Mouse (Mus musculus): ENCODE measurements at regions not wholly inside any gene's neighbourhood (a gene's known extent, or its start where the extent isn't known, plus 50 kb on each side); places are given as distances from the start of the nearest gene placed in this dataset.

DNA sequence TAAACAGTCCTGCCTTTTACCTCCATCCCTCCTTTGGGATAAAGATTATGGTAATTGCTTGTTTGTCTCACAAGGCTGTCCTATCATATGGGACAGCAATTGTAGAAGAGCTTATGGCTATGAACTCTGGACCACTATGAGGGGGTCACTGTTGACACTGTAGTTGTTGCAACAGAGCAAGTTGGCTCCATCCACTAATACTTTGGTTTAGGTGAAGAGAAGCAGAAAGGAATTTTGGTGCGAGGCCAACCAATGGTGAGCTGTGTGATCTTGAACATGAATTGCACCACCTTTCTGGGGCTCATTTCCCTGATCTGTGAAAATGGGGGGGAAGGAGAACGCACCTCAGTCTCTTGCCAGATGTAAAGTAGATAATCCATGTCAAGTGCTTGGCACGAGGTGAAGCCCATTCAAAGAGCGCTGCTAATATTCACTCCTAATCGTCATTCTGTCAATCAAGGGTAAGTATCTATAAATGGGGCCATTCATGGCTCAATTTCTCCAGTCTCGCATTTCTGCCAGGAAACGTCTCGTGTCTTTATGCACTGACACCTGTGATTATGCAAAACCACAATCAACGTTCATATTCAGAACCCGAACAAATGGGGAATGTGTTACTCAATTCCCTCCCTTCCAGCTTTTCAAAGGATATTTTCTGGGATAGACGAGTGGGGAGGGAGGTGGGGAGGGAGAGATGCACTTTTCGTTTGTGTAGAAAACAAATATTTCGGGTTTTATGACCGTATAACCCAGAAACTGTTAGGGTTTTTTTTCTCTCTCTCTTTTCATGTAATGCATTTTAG lies 133.3 kb upstream of the Jun start:
- DNase-seq (ENCODE audit: low spot score): no peak

GRCm38 (mm10) chr4:95185916-95186200 lies 133.8 kb upstream of the Jun start:
- DNase-seq (ENCODE audit: low spot score): no peak

DNA sequence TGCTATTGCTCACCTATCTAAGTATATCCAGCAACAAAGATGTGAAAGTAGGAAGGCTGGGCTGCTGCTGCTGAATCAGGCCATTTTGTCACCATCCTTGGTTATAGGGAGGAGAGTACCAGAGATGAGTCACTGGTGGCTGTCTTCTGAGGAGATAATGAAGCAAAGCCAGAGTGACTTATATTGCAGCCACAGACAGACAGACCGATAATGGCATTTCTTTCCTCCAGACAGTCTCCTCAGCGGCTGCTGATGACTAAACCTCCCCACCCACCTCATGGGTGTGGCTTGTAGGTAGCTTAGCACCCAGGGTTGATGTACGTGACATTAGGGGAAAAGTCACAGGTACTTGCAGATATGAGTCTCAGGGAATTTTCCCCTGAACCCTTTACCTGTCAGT lies 136.1 kb upstream of the Jun start:
- DNase-seq (ENCODE audit: low spot score): no peak

- no peak for DNase-seq (ENCODE audit: low spot score)
These were observed 139.8 kb upstream of the Jun start for GRCm38 (mm10) chr4:95191654-95192406.

DNA sequence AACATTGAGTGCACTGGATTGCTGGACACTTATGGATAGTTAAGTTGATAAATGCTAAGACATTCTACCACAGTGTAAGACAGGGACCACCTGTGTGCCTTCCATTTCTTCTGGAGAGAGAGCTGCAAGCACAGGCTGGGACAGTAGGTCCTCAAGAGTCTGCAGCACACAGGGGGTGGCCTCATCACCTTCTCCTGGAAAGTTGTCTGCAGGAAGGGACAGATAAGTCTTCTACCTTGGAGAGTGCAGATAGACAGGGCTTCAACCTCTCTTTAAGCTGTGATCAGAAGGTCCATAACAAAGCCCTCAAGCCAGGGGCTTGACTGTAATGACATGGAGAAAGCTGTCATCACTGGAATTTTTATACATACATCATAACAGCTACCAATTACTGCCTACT lies 140.5 kb upstream of the Jun start:
- DNase-seq (ENCODE audit: low spot score): no peak

DNA sequence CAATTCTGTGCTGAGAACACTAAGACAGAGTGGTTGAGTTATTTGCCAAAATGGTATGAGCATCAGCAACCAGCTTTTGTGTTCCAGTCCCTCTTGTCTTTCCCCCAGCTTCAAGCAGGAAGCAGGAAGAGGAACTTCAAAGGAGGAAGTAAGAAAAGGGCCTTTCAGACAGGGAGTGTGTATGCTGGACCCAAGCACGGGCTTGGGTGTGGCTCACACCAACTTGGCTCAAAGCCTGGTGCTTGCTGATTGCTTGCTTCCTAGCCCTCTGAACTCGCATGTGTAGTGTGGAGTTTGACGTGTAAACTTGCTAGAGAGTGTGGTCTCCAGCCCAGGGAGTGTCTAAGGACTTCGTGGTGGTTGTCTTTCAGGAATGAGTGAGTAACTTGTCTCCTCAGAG lies 141.0 kb upstream of the Jun start:
- DNase-seq (ENCODE audit: low spot score): no peak

GRCm38 (mm10) chr4:95193473-95193872 lies 141.5 kb upstream of the Jun start:
- DNase-seq (ENCODE audit: low spot score): no peak

DNA sequence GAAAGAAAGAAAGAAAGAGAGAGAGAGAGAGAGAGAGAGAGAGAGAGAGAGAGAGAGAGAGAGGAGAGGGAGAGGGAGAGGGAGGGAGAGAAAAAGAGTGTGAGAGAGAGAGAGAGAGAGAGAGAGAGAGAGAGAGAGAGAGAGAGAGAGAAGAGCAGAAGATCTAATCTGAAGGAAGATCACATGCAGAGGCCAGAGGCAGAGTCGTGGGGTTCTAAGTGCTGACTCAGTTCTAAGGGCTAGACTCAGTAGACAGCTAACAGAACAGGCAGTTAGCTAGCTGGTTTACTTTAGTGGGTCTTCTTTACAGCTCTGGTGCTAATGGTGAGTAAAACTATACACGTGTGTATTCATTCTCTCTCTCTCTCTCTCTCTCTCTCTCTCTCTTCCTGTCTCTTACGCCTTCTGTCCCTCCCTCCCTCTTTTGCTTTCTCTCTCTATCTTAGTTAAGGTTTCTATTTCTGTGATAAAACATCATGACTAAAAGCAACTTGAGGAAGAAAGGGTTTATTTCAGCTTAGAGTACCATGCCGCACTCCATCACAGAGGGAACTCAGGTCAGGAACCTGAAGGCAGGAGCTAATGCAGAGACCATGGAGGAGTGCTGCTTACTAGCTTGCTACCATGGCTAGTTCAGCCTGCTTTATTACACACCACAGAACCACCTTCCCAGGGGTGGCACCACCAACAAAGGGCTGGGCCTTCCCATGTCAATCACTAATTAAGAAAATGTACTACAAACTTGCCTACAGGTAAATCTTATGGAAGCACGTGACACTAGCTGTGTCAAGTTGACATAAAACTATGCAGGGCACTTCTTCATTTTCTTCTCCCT lies 142.8 kb upstream of the Jun start:
- no peak for DNase-seq (ENCODE audit: low spot score)

GRCm38 (mm10) chr4:95196106-95196505 lies 144.1 kb upstream of the Jun start:
- no peak for DNase-seq (ENCODE audit: low spot score)

GRCm38 (mm10) chr4:95197077-95197711 lies 145.2 kb upstream of the Jun start:
- no peak for DNase-seq (ENCODE audit: low spot score)

DNA sequence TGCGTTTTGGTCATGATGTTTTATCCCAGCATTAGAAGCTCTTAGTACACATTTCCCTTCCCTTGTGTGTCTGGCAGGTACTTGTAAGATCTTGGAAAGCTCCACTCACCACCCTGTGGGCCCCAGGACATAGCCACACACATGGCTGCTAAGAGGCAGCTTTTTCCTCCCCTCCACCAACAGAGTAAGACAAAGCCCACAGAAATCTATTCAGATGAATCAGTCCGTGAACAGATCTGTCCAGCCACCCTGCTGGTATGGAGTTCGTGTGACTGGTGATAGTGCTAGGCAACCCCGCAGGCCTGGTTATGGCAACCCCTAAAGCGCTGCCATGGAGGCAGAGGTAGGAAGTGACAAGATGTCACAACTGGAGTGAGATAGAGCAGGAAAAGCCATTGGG lies 147.4 kb upstream of the Jun start:
- no peak for DNase-seq (ENCODE audit: low spot score)

DNA sequence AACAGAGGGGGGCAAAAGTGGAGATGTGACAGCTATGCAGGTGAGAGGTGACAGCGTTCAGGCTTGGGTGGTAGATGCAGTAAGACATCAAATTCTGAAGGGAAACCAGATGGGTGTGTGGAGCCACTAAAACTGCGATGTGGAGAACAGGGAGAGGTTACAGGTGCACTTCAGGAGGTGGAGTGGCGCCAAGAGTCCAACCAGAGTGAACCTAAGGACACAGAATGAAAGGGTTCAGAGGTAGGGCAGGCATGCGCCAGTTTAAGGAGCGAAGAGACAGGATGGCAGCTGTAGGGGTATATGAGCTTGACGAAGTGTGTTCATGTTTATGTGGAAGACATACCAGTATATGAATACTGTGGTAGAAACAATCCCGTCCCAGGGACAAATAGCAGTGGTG lies 148.1 kb upstream of the Jun start:
- no peak for DNase-seq (ENCODE audit: low spot score)

DNA sequence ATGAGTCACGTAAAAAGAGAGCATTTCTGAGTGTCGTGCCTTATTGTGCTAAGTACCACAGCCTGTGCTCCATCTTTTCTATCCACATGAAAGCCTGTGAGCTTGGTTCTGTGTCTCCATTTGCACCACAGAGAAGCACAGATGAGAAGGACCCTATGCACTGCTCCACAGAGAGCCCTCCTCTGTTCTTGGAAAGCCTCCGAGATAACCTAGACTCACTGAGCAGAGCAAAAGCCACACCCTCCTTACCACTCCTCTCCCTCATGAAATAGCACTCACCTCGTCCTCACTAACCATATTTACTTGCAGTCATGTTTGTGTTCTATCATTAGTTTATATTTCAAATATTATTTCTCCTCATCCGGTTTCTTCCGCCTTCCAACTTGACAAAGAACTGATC lies 150.5 kb upstream of the Jun start:
- DNase-seq (ENCODE audit: low spot score): no peak

DNA sequence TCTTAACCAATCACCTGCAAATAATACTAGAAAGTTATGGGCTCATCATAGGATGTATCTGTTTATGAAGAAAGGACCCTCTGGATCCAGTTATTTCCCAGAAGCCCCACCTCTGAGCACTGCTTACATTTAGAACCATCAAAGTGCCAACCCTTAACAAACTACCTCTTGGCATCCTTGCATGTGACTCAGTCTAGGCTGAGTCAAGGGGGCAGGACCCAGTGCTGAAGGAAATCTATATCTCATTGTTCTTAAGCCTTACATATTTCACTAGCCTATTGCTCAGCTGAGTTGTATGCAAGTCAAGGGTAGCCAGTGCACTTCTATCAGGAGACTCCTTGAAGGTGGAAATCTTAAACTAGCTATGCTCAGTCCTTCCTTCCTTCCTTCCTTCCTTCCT lies 151.6 kb upstream of the Jun start:
- DNase-seq (ENCODE audit: low spot score): no peak

DNA sequence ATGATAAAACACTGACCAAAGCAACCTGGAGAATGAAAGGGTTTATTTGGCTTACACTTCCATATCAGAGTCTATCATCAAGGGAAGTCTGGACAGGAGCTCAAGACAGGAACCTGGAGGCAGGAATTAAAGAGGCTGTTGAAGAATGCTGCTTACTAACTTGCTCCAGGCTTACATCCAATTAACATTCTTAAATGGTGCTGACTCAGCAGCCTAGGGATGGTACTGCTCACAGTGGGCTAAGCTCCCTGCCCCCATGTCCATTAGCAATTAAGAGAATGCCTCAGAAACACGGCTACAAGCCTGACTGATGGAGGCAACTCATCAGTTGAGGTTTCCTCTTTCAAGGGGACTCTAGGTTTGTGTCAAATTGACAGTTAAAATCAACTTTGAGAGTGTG lies 153.3 kb upstream of the Jun start:
- DNase-seq (ENCODE audit: low spot score): no peak

DNA sequence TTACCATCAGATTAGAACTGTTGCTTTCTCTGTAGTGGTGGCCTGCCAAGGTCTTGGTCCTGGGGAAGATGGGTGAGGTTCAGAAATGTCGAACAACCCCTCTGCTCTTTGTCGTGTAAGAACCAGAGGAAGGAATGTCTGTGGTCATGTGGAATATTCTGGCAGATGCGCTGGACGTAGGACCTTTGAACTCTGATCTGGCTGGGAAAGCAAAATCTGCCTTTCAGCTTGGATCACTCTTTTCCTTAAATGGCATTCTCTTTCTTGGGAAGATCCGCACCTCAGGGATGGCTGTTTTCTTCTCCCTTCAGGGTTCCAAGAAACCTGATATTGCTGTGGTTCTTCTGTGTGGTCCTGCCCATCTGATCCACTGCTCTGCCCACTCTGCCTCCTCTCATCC lies 155.8 kb upstream of the Jun start:
- no peak for DNase-seq (ENCODE audit: low spot score)

- DNase-seq (ENCODE audit: low spot score): no peak
These were observed 156.8 kb upstream of the Jun start for GRCm38 (mm10) chr4:95208827-95209226.

- DNase-seq (ENCODE audit: low spot score): no peak
These were observed 157.5 kb upstream of the Jun start for GRCm38 (mm10) chr4:95209322-95210119.

GRCm38 (mm10) chr4:95212561-95212960 lies 160.5 kb upstream of the Jun start:
- DNase-seq (ENCODE audit: low spot score): no peak

DNA sequence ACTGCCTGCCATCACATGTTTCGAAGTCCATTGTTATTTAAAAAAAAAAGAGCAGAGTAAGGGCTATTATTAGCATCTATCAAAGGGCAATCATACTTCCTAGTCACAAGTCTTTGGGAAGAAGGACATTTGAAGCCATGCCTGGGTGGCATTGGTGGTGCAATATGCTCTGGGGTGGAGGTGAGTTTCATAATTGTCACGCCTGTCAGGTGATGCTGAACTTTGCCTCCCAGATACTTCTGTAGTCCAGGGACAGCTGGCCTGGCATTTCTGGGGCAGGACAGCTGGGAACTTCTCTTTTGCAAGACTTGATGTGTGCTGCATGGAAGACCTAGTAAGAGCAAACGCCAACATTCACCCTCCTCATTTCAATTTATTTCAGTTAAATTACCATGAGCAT lies 161.0 kb upstream of the Jun start:
- no peak for DNase-seq (ENCODE audit: low spot score)

DNA sequence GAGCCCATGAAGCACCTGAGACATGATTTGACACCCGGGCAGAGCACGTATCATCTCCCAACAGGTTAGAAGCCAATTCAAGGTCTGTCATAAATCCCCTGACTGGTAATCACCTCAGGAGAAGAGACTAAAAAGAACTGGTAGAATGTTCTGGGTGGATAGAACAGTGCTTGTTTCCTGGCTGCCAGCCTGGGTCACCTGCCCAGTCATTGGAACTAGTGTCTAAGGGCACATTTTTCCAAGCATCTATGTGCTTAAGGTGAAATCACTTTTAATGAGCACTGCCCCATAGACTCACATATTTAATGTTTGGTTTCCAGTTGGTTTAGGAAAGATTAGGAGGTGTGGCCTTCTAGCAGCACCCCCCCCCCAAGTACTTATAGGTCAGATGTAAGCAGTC lies 162.0 kb upstream of the Jun start:
- DNase-seq (ENCODE audit: low spot score): no peak

DNA sequence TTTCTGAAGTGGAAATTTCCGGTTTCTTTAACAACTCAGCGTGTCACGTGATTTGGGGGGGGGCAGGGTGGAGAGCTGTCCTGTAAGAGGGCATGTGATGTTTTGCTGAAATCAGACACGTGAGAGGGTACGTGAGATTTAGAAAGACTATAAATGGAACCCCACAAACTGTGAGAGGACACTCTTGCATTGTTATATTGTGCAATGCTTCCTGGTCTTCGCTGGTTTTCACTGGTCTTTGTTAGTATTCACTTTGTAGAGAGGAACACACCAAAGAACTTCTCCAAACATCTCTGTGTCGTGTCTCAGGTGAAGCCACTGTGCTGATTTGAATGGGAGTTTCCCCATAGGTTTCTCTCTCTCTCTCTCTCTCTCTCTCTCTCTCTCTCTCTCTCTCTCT lies 163.2 kb upstream of the Jun start:
- DNase-seq (ENCODE audit: low spot score): no peak

All from layer of hippocampus, adult 9-10 months (tissue).